Mouse (Mus musculus) monocyte, adult 2 months (primary cell): Measurements from ENCODE around the gene Dhx34.
A peak's percentile ranks its signal among the peaks of the same experiment; 100 is the strongest.
"Not testable (repeated sequence)": the region's sequence is repeated elsewhere in the genome, so short reads cannot be mapped to it uniquely, and the experiment has no call there.

Experiments used
- DNase-seq, 2 experiments: peaks; one replicate each; pipeline ENCODE4 v3.0.0; 2022; ENCODE audit warnings: low spot score in 2 of 2, low read depth in 1 of 2

Dhx34 gene

GRCm38 (mm10) chr7:16221582-16222272 is at the start of gene Dhx34:
Dhx34 (minus strand) TSS chr7:16222037.
- peak; percentile 82 to 90 for DNase-seq

GRCm38 (mm10) chr7:16271139-16271538 is 49.3 kb upstream of the Dhx34 start:
- DNase-seq = no peak

- not testable (repeated sequence) for DNase-seq
Measured at GRCm38 (mm10) chr7:16266593-16266992, 44.8 kb upstream of the Dhx34 start.

DNA sequence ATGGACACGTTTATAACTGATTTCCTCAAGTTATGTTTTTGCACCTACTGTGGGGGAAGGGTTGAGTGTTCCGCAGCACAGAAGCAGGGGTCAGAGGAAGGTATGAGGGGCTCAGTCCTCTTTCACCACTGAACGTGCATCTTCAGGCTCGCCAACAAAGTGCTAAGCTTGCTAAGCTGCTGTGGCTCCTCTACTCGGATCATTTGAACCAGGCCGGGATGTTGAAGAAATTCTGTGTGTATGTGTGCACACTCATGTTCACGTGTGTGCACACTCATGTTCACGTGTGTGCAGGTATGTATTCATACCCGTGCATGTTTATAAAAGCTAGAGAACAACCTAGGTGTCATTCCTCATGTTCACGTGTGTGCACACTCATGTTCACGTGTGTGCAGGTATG is 44.0 kb upstream of the Dhx34 start:
- no peak for DNase-seq

DNA sequence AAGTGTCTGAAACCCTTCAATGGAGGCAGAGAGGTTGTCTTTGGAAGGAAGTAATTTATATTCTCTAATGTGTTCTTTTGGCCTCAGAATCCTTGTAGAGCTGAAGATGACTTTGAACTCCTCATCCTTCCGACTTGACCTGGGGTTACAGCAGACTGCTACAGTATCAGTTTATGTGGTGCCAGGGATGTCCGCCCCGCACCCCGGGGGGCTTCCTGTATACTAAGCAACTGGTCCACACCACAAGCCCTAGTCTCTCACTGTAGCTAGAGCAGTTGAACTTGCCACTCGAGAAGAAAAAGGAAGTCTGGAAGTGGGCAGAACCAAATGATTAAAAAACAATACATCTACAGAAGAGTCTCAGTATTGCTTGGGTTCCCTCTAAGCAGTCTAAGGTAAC is 42.0 kb upstream of the Dhx34 start:
- no peak for DNase-seq

DNA sequence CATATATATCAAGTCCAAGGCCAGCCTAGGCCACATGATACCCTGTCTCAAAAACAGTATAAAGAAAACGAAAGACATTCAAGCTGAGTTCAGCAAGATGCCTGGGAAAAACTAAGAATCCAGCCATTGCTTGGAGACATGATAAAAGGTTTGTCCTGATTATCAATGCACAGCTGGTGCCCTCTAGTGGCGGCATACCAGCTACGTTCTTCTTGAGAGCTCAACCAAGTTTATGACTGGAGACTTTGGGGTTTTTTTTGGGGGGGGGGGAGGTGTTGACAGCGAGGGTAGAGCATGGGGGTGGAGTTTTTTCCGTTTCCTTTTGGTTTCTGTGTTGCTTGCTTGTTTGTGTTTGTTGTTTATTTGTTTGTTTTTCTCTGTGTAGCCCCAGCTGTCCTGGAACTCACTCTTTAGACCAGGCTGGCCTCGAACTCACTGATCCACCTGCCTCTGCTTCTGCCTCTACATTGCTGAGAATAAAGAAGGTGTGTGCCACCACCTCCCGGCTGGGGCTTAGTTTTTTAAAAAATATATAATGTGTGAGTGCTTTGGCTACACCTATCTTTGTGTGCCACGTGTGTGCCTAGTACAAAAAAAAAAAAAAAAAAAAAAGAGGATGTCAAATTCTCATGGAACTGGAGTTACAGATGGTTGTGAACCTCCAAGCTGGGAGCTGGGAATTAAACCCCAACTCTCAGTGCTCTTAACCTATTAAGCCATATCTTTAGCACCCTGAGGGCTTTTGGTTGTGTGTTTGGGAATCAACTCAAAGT is 41.4 kb upstream of the Dhx34 start:
- DNase-seq = peak in 1 of 2 experiments; percentile 70

- DNase-seq = no peak
Measured at GRCm38 (mm10) chr7:16261097-16261496, 39.3 kb upstream of the Dhx34 start.

- no peak for DNase-seq
Measured at GRCm38 (mm10) chr7:16259110-16259590, 37.3 kb upstream of the Dhx34 start, which contains the start of gene C5ar1. C5ar1 (minus strand) TSS chr7:16259540.

GRCm38 (mm10) chr7:16257830-16258229 is 36.0 kb upstream of the Dhx34 start:
- peak in 1 of 2 experiments; percentile 76 for DNase-seq

DNA sequence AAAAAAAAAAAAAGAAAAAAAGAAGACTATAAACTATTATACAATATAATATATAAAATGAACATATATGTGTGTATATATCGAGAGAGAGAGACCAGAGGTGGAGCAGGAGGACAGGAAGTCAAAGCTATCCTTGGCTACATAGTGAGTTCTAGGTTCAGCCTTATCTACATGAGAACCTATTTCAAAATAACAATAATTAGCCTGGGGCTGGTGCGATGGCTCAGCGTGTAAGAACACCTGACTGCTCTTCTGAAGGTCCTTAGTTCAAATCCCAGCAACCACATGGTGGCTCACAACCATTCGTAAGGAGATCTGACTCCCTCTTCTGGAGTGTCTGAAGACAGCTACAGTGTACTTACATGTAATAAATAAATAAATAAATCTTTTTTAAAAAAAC is 34.1 kb upstream of the Dhx34 start:
- DNase-seq = not testable (repeated sequence)

GRCm38 (mm10) chr7:16254195-16254594 is 32.4 kb upstream of the Dhx34 start:
- peak in 1 of 2 experiments; percentile 55 for DNase-seq

- no peak for DNase-seq
Measured at GRCm38 (mm10) chr7:16250687-16251086, 28.9 kb upstream of the Dhx34 start.

- no peak for DNase-seq
Measured at GRCm38 (mm10) chr7:16245958-16246357, 24.1 kb upstream of the Dhx34 start.

- DNase-seq = peak in 1 of 2 experiments; percentile 46
Measured at GRCm38 (mm10) chr7:16244067-16244466, 22.2 kb upstream of the Dhx34 start, which contains the start of gene C5ar2. C5ar2 (minus strand) TSS chr7:16244154.

- DNase-seq = no peak
Measured at GRCm38 (mm10) chr7:16242198-16242597, 20.4 kb upstream of the Dhx34 start.

GRCm38 (mm10) chr7:16241787-16242186 is 19.9 kb upstream of the Dhx34 start:
- DNase-seq = no peak

- DNase-seq = no peak
Measured at GRCm38 (mm10) chr7:16240978-16241303, 19.1 kb upstream of the Dhx34 start.

GRCm38 (mm10) chr7:16240281-16240977 is 18.6 kb upstream of the Dhx34 start:
- no peak for DNase-seq

GRCm38 (mm10) chr7:16239554-16239997 is 17.7 kb upstream of the Dhx34 start:
- DNase-seq = peak in 1 of 2 experiments; percentile 25

GRCm38 (mm10) chr7:16229869-16230268 is 8.0 kb upstream of the Dhx34 start:
- no peak for DNase-seq

DNA sequence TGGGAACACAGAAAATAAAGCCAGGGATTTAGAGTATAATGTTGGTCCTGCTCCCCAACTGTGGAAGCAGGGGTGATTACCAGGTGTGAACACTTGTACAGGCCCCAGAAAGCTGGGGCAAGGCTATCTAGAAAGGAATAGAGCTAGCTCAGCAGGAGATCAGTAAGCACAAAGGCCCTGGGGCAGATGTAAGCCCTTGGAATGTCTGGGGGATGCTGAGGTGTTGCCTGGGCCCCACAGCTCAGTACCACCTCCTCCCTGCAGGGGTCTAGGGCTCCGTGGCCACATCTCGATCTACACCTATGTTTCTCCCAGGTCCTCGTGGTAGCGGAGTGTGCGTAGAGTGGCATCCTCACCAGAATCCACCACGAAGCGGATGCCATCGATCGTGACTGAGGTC is 7.9 kb downstream of the Dhx34 start:
- DNase-seq = no peak

DNA sequence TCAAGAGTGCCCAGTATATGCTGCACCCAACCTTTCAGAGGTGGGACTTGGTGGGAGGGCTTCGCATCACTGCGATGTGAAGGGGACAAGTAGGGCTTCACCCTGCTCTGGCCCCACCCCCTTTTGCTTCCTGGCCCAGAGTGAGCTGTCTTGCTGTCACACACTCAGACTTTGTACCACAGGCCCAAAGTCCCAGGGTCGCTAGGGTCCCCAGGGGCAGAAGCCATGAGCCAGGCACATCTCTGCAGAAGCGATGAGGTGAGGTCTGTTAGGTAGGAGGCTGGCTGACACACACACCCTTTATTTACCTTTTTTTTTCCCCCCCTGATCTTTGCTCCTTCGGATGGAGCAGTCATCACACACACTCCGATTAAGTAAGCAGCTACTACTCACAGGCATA is 8.6 kb downstream of the Dhx34 start:
- DNase-seq = no peak
